ENCODE assay signal across 25 mouse cellular contexts in genomic region chr19:37668657-37669056, GRCm38 (mm10). TPM values are rescaled to one million over a fixed set of nuclear protein-coding genes. Genes with fewer than 3 reads are reported as not detected.
"Had no signal": no experiment of that assay in that cellular context is flagged by ENCODE, and none has a peak within 500 bp of the region (broad histone marks: within the 10 kb centered on the region; RNA-seq: fewer than 3 reads in every experiment).

No protein-coding gene starts in this region.

- H3K27me3 ChIP-seq: limb, embryonic 13.5 days had no signal

- H3K4me3 ChIP-seq: layer of hippocampus, adult 2 months; limb, embryonic 10.5 days; limb, embryonic 13.5 days; midbrain, embryonic 12.5 days; myocyte had no signal

- H3K27ac ChIP-seq: kidney, postnatal 0 days; layer of hippocampus, adult 2 months; limb, embryonic 10.5 days; limb, embryonic 13.5 days; macrophage; midbrain, embryonic 12.5 days; stomach, postnatal 0 days had no signal

- H3K36me3 ChIP-seq: limb, embryonic 10.5 days; limb, embryonic 13.5 days; midbrain, embryonic 12.5 days had no signal

- ATAC-seq: inflammation-experienced regulatory T-cells, adult 6 months; lung, postnatal 0 days; midbrain, embryonic 16.5 days had no signal

- H3K9me3 ChIP-seq: limb, embryonic 10.5 days; limb, embryonic 13.5 days; midbrain, embryonic 12.5 days had no signal

- H3K9ac ChIP-seq: limb, embryonic 13.5 days; lung, embryonic 14.5 days; midbrain, embryonic 12.5 days had no signal

- H3K4me2 ChIP-seq: limb, embryonic 13.5 days; lung, embryonic 14.5 days; midbrain, embryonic 12.5 days had no signal

- DNase-seq: kidney, adult 2 months; kidney, postnatal 25 days; layer of hippocampus, adult 9-11 months; lung, embryonic 14.5 days; right cerebral cortex, adult 18-20 months; right cerebral cortex, postnatal 14 days; right cerebral cortex, postnatal 4 days; thymus, postnatal 25 days had no signal

RNA-seq across cellular contexts. Expression of gene Cyp26c1, which starts 16.7 kb away (rescaled TPM):
- polyA plus RNA-seq: inflammation-experienced regulatory T-cells, adult 6 months; kidney, embryonic 14.5 days; kidney, postnatal 0 days; limb, embryonic 10.5 days; lung, embryonic 14.5 days; lung, postnatal 0 days; macrophage; midbrain, embryonic 12.5 days; midbrain, embryonic 16.5 days; neural tube, embryonic 11.5 days; neural tube, embryonic 14.5 days; stomach, embryonic 14.5 days; stomach, postnatal 0 days; thymus, postnatal 0 days had no signal

RNA-seq across cellular contexts. Expression of gene Cyp26a1, which starts 28.9 kb away (rescaled TPM):
- polyA plus RNA-seq: inflammation-experienced regulatory T-cells, adult 6 months; large intestine, adult 2 months; lung, embryonic 14.5 days; macrophage; neural tube, embryonic 14.5 days had no signal
